Mouse (Mus musculus) kidney, embryonic 14.5 days (tissue): ENCODE measurements around the gene Dbndd2. TPM values are rescaled to one million over a fixed set of nuclear protein-coding genes. Genes with fewer than 3 reads are reported as not detected.

Experiments used
- ATAC-seq: fragments of 200-750 bp; cut with Nextera tagmentation; 2 replicates; pipeline ENCODE4 v1.8.0; 2017; ENCODE audit warnings: moderate number of reproducible peaks, mild to moderate bottlenecking, moderate TSS enrichment, moderate library complexity; ENCODE audit not compliant: low FRiP score, low TSS enrichment
- H3K27ac ChIP-seq: fragments of 300-500 bp; sonication (generic); 2 replicates; pipeline ENCODE4 v1.5.1; 2014; ENCODE audit warnings: low read depth, mild to moderate bottlenecking, low read length, moderate library complexity, mixed read lengths
- H3K27me3 ChIP-seq: fragments of 300-500 bp; sonication (generic); 2 replicates; pipeline ENCODE4 v1.6.1; 2014; ENCODE audit warnings: mild to moderate bottlenecking, low read length; ENCODE audit not compliant: control insufficient read depth, insufficient read depth
- H3K36me3 ChIP-seq: fragments of 300-500 bp; sonication (generic); 2 replicates; pipeline ENCODE4 v1.6.1; 2014; ENCODE audit warnings: low read length, mixed read lengths; ENCODE audit not compliant: control insufficient read depth, insufficient read depth
- H3K4me1 ChIP-seq: fragments of 300-500 bp; sonication (generic); 2 replicates; pipeline ENCODE4 v1.6.1; 2014; ENCODE audit warnings: low read length, mixed read lengths; ENCODE audit not compliant: control insufficient read depth, insufficient read depth
- H3K4me2 ChIP-seq: fragments of 300-500 bp; sonication (generic); replicated peaks from 2 replicates; pipeline ENCODE4 v1.6.1; 2014; ENCODE audit warnings: low read depth, mild to moderate bottlenecking, low read length
- H3K4me3 ChIP-seq: fragments of 300-500 bp; sonication (generic); 2 replicates; pipeline ENCODE4 v1.5.1; 2014; ENCODE audit warnings: mild to moderate bottlenecking, low read length
- H3K9ac ChIP-seq: fragments of 300-500 bp; sonication (generic); 2 replicates; pipeline ENCODE4 v1.6.1; 2014; ENCODE audit warnings: low read depth, mild to moderate bottlenecking, low read length, moderate library complexity
- H3K9me3 ChIP-seq: fragments of 300-500 bp; sonication (generic); 2 replicates; pipeline ENCODE4 v1.6.1; 2016; ENCODE audit warnings: low read length; ENCODE audit not compliant: control insufficient read depth
- WGBS: fragments of 180-500 bp; shearing (Covaris S2); extraction: QIAGEN DNeasy Blood & Tissue Kit; methylation state at CpG from one replicate; pipeline ENCODE4 v1.1.7; 2014; 5-methylcytosine and 5-hydroxymethylcytosine counted together
- polyA plus RNA-seq: library from polyadenylated mRNA; unstranded; fragments of >200 nt; fragmentation: Nextera tagmentation; extraction: Ambion mirVana; gene quantifications from 2 replicates; pipeline ENCODE4 v1.2.1, GENCODE M21; 2014

The Dbndd2 gene
- 12.4 and 14.7 TPM in 2 replicates for polyA plus RNA-seq

DNA sequence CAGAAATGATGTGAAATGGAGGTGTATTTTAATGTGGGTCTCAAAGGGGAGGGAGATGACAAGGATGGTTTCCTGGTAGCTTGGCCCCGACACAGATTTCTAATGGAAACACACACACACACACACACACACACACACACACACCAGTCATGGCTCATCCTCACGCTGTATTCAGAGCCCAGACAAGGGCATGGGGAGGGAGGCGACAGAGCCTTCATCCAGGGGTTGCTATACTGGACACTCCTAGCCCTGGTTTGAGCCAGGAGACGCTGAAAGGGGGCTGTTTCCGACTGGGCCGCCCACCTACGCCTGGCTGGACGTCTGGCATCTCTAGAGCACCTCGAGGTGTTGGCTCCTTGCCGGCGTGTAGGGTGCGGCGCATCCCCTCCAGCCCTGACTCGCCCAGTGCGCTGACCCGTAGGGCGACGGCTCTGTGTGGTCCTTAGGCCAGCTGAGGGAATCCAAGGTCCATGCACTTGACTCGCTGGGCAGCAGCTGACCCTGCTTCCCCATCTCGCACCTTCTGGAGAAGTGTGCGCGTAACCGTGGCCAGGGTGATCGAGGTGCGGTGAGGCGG is at the start of gene Dbndd2:
Gene Dbndd2, plus strand, starts transcription at position 426 of the 577 bp plus-strand sequence.
- Histone ChIP-seq H3K27me3 (peaks cover 10% of the 10 kb centered on the region; the same call in 1 of the 2 replicates), H3K36me3 (no peaks in the 10 kb centered on the region; the same call in 1 of the 2 replicates), H3K4me3 (peak within 1 kb of the TSS; percentile 79), H3K27ac (no peak within 1 kb of the TSS), H3K4me1 (peaks cover 10% of the 10 kb centered on the region; the same call in 1 of the 2 replicates), H3K9ac (peak within 1 kb of the TSS; percentile 77), H3K9me3 (no peaks in the 10 kb centered on the region), H3K4me2 (peak within 1 kb of the TSS; percentile 100)
- peak; percentile 65 for ATAC-seq
- 1% methylated on average over 26 of the region's 26 CpGs for WGBS

DNA sequence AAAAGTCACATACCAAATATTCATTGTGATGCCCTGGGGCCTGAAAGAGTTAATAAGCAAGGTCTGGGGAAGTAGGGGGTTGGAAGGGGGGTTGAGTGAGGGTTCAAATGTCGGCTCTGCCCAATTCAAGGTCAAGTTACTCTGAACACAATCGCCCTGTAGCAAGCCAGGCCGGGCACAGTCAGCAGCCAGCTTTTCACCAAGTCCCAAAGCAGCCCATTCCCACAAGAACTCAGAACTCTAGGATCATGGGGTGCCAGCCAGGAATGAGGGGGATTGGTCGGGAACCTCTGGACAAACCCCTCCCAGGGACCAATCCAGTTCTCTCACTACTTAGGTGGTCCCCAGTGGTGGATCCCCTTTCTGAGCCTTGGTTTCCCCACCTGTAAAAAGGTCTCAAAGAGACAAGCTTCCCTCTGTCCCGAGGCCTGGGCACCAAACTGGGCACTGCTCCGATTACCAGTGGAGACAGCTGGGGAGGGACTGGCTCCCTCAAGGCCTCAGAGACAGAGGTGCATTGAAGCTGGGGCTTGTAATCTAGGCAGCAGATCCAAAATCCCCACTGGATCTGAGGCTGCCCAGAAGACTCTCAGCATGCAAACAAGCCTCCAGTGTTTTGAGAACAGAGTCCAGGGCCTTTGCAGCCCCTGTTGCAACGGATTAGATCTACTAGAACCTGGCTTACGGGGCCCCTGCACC is 49.5 kb upstream of the Dbndd2 start:
- Histone ChIP-seq H3K27ac (peak overlapping the region; percentile 87), H3K36me3 (no peaks in the 10 kb centered on the region), H3K4me1 (peaks cover 82% of the 10 kb centered on the region), H3K9me3 (no peaks in the 10 kb centered on the region), H3K4me2 (peak overlapping the region; percentile 18), H3K4me3 (no peak overlapping the region), H3K9ac (peak overlapping the region; percentile 28; the same call in 1 of the 2 replicates), H3K27me3 (no peaks in the 10 kb centered on the region)
- peak; percentile 32; the same call in 1 of the 2 replicates for ATAC-seq
- 9% methylated on average over 8 of the region's 8 CpGs for WGBS

DNA sequence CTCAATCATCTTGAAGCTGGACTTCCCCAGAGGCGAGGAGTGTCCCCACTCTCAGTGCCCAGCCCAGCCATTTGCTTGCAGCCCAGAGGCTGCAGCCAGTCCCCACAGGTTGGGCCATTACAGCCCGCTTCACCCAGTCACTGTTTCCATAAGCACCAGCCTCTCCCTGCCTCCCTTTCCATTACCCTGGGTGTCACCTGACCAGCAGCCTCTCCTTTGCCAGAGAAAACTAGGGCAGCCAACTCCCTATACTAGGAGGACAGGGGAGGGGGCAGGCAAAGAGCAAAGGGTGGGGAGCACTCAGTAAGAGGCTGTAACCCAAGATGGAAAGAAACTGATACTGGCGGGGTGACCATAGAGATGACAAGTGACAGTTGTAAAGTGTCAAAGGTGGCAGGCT is 48.9 kb upstream of the Dbndd2 start:
- Histone ChIP-seq H3K4me2 (peak overlapping the region; percentile 18; the same call in 1 of the 2 replicates), H3K4me1 (peaks cover 79% of the 10 kb centered on the region), H3K4me3 (no peak overlapping the region), H3K9me3 (no peaks in the 10 kb centered on the region), H3K36me3 (no peaks in the 10 kb centered on the region), H3K27me3 (no peaks in the 10 kb centered on the region), H3K27ac (peak overlapping the region; percentile 87), H3K9ac (no peak overlapping the region)
- ATAC-seq = peak; percentile 63
- WGBS = 18% methylated on average over 3 of the region's 3 CpGs

DNA sequence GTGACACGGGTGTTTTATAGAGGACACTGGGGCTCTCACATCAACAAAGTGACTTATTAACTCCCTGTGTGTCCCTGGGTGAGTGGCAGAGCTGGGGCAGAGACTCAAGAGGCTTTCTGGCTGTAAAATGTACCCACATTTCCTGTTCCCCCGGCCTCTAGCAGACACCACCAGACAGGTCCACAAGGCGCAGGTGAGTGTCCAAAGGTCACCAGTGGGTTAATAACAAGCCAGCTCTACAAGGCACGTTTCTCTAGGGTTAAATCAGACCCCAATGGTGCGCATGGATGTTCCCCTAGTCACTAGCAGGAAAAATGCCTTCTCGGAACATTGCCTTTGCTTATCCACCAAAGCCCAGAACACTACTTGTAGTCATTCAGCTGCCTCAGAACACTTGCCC is 48.2 kb upstream of the Dbndd2 start:
- peak overlapping the region; percentile 79; the same call in 1 of the 2 replicates for H3K27ac ChIP-seq
- peak overlapping the region; percentile 22 for H3K4me2 ChIP-seq
- H3K4me1 ChIP-seq = peaks cover 72% of the 10 kb centered on the region

DNA sequence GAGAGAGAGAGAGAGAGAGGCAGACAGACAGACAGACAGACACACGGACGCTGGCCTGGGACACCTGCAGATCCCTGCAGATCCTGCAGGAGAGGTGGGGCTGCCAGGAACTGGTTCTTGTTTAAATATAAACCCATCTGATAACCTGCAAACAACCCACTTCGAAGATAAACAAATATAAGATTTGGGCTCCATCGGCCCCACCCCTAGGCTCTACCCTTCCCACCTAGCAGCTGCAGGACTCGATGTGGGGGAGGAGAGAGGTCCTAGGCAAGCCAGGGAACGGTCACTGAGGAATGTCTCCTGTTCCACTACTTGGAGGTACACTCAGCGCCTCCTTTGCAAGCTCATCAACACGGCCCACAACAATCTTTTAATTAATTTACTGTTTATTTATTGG is 47.6 kb upstream of the Dbndd2 start:
- peak overlapping the region; percentile 29 for H3K4me2 ChIP-seq
- no peaks in the 10 kb centered on the region for H3K9me3 ChIP-seq
- peak overlapping the region; percentile 53 for H3K27ac ChIP-seq
- no peaks in the 10 kb centered on the region for H3K27me3 ChIP-seq
- no peaks in the 10 kb centered on the region for H3K36me3 ChIP-seq
- no peak overlapping the region for H3K4me3 ChIP-seq
- H3K4me1 ChIP-seq = peaks cover 66% of the 10 kb centered on the region
- no peak overlapping the region for H3K9ac ChIP-seq
- 25% methylated on average over 8 of the region's 8 CpGs for WGBS
- no peak for ATAC-seq

More for the DNA sequence above, 48.2 kb upstream of the Dbndd2 start:
- H3K9me3 ChIP-seq = no peaks in the 10 kb centered on the region
- no peak for ATAC-seq
- H3K36me3 ChIP-seq = no peaks in the 10 kb centered on the region
- H3K4me3 ChIP-seq = no peak overlapping the region
- 11% methylated on average over 6 of the region's 6 CpGs for WGBS
- no peaks in the 10 kb centered on the region for H3K27me3 ChIP-seq
- no peak overlapping the region for H3K9ac ChIP-seq

DNA sequence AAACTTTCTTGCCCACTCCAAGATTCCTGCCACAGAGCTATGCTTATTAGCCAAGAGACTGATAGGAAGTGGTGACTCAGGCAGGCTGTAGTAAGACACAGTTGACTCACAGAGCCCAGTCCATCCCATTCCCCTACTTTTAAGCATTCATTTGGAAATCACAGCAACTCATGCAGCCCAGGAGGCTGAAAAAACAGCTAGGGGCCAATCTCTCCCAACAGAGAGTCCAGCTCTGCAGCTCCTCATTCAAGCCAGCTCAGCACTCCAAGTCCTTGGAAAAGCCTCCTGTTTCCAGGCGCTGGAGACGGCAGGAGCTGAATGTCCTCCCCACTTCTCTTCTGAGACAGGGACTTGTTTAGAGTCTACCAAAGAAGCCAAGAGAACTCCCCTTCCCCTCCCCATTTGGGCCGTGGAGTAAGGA is 46.9 kb upstream of the Dbndd2 start:
- H3K27me3 ChIP-seq = no peaks in the 10 kb centered on the region
- H3K9me3 ChIP-seq = no peaks in the 10 kb centered on the region
- WGBS = 68% methylated on average over 3 of the region's 3 CpGs
- no peaks in the 10 kb centered on the region for H3K36me3 ChIP-seq
- peak overlapping the region; percentile 29; the same call in 1 of the 2 replicates for H3K4me2 ChIP-seq
- H3K27ac ChIP-seq = peak overlapping the region; percentile 53; the same call in 1 of the 2 replicates
- no peak for ATAC-seq
- H3K4me1 ChIP-seq = peaks cover 59% of the 10 kb centered on the region
- H3K4me3 ChIP-seq = no peak overlapping the region
- H3K9ac ChIP-seq = no peak overlapping the region

DNA sequence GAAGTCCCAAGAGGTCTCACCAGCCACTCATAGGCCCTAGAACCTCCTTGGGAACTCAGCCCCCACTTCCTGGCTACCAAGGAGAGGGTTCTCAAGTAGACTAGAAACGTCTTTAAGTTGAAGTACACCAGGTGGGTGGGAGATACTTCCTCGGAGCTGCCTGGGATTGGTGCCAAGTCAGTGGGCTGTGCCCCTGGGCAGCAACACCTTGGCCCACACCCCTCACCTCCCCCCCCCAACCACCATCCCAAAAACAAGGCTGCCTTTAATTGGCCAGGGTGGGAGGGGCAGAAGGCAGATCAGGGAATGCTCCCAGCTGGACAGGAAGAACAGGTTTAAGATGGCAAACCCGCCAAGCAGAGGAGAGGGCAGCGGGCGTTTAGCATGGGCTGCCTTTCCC is 45.6 kb upstream of the Dbndd2 start:
- Histone ChIP-seq H3K4me3 (no peak overlapping the region), H3K4me2 (0 out of 2 replicates have a peak overlapping the region, but pooled peaks have one; percentile 17), H3K9ac (no peak overlapping the region), H3K27me3 (no peaks in the 10 kb centered on the region), H3K36me3 (no peaks in the 10 kb centered on the region), H3K9me3 (no peaks in the 10 kb centered on the region), H3K27ac (no peak overlapping the region), H3K4me1 (peaks cover 46% of the 10 kb centered on the region)
- 63% methylated on average over 5 of the region's 5 CpGs for whole genome bisulfite sequencing
- no peak for ATAC-seq

DNA sequence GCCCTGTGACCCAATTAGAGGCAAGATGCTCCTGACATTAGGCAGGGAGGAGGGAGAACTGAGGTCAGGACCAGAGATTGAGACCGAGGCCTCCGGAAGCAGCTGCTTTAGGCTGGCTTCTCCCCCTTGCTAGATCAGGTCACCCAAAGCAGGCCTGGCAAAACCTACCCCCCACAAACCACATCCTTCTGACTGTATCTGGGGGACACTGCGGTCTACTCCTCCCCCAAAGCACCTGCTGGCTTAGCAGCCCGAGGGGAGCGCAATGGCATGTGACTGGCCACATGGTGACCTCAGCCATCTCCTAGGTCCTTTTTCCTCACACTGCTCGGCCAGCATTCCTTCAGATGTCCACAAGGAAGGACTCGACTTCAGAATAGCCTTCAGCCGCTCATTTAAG is 44.8 kb upstream of the Dbndd2 start:
- Histone ChIP-seq H3K36me3 (no peaks in the 10 kb centered on the region), H3K27me3 (no peaks in the 10 kb centered on the region), H3K4me1 (peaks cover 39% of the 10 kb centered on the region), H3K4me2 (peak overlapping the region; percentile 64), H3K4me3 (peak overlapping the region; percentile 78), H3K9ac (peak overlapping the region; percentile 5; the same call in 1 of the 2 replicates), H3K27ac (no peak overlapping the region), H3K9me3 (no peaks in the 10 kb centered on the region)
- WGBS = 24% methylated on average over 8 of the region's 8 CpGs
- ATAC-seq = no peak

DNA sequence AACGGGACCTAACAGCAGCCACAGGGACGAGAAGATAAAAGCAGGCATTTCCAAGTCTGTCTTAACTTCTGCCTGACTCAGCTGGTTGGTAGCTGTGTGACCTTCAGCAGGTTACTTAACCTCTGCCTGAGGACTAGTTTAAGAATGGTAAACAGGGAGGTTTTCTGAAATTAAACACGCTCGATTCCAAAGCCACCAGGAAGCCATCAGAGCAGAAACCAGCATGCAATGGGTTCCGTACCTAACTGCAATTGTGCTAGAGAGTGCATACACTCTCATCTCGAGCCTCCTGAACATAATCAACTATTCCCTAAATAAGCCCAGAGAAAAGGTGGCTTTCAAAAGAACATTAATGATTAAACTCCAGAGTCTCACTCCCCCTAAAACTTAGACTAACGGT is 44.2 kb upstream of the Dbndd2 start:
- no peak for ATAC-seq
- Histone ChIP-seq H3K4me1 (peaks cover 33% of the 10 kb centered on the region), H3K36me3 (no peaks in the 10 kb centered on the region), H3K4me3 (peak overlapping the region; percentile 78), H3K9me3 (no peaks in the 10 kb centered on the region), H3K27me3 (no peaks in the 10 kb centered on the region), H3K27ac (no peak overlapping the region), H3K4me2 (peak overlapping the region; percentile 64), H3K9ac (peak overlapping the region; percentile 64; the same call in 1 of the 2 replicates)
- 23% methylated on average over 7 of the region's 7 CpGs for WGBS
